Mouse (Mus musculus): Measurements from ENCODE around the gene Pdzd2.

Pdzd2 gene

DNA sequence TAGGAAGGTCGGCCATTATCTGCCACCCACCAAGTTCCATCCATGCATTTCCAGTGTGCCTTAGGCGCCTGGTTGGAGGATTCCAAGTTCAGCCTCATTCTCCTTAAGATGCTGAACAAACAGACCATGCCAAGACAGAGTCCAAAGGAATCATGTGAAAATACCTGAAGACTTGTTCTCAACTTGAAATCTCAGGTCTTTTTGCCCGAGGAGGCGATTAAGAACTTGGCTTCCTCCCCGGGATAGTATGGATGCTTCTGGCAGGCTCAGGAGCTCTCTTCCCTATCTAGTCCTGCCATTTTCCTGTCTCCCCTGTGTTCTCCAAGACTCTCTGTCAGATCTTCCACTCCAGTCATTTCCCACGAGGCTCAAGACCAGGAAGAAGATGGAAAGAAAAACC, 131.6 kb downstream of the Pdzd2 start:
- in situ Hi-C loops (cut with MboI; ENCODE audit: low pct_unique_long_range_greater_than_20kb in 1 of 2, low sequenced_read_pairs in 2 of 2, unreplicated experiment in 1 of 2), result no loop called here

DNA sequence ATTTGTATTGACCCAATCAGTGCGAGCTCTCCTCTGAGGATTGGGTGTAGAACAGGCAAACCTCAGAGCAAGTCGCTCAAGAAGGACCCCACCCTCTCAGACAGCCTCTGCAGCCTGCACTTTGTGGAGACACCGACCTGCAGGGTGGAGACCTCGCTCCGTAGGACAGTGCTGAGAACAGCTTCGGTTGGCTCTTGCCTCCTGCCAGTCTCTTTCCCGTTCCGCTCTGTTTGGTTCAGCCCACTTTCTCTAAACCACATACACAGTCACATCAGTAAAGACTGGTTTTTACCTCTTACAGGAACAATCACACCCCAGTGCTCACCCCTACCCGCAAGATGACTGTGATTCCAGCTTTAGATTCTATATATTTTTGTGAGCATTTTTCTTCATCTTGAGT, 133.4 kb downstream of the Pdzd2 start:
- in situ Hi-C loops (cut with MboI; ENCODE audit: low pct_unique_long_range_greater_than_20kb in 1 of 2, low sequenced_read_pairs in 2 of 2, unreplicated experiment in 1 of 2), result no loop called here

DNA sequence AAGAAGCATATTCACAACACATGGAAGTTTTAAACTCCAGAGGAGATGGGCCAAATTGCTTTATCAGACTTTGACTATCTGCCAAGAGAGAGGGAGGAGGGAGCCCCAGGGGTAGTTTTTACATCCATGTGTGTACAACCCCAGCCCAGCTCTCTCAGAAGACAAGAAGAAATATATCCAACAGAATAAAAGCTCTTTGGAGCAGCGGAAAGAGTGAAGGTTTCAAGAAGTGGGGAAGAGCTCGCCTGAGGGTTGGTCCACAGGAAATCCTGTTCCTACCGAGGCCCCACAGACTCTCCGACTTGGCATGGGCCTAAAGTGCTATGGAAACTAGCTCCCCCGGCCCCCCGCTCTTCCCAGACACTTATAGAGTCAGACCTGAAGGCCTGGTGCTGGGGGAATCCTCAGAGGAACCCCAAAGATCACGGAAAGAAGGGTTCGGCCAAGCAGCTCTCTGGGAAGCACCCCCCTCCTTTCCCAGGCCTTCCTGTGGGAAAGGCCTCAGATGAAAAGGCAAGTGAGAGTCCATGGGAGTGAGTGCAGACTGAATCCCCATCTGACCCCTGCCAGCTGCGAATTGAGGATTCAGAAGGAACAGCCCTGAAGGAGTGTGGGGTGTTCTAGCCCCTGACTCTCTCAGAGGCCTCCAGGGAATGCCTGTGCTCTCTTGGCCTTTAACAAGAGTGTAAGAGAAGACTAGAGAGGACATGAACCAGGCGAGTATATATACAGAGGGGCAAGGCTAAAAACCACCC, 134.3 kb downstream of the Pdzd2 start:
- in situ Hi-C loops (cut with MboI; ENCODE audit: low pct_unique_long_range_greater_than_20kb in 1 of 2, low sequenced_read_pairs in 2 of 2, unreplicated experiment in 1 of 2), result no loop called here

DNA sequence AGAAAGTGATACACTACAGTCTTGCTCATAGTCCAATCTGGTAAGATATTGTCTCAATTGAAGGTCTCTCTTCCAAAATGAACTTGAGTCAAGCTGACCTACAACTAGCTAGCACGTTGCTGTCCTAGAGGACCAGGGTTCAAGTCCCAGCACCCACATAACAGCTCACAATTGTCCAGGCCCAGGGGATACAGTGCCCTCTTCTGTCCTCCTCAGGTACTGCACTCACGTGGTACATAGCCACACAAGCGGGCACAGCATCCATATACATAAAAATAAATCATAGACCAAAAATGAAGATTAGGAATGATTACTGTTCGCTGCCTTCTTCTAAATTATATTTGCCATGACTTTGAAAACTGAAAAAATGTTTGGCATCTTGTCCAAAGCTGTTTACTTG, 136.1 kb downstream of the Pdzd2 start:
- in situ Hi-C loops (cut with MboI; ENCODE audit: low pct_unique_long_range_greater_than_20kb in 1 of 2, low sequenced_read_pairs in 2 of 2, unreplicated experiment in 1 of 2), result no loop called here

GRCm38 (mm10) chr15:12593094-12593493, 146.6 kb downstream of the Pdzd2 start:
- in situ Hi-C loops (cut with MboI; ENCODE audit: low pct_unique_long_range_greater_than_20kb in 1 of 2, low sequenced_read_pairs in 2 of 2, unreplicated experiment in 1 of 2), result no loop called here

DNA sequence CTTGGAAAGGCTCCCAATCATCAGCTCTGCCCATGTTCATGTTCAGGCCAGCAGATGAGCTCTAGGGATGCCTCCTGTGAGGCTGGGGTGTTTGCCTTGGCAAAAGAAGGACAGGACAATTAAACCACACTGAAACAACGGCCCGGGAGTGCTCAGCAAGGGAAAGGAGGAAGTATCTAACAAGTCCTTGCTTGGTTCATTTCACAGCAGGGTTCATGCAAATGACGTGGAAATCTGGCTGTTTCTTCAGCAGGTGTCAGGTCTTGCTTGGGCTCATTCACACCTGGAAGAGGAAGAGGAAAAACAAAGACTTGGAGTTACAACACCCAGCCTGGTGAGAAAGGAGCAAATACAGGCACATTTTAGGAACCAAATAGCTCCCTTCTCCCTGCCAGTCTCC, 147.1 kb downstream of the Pdzd2 start:
- in situ Hi-C loops (cut with MboI; ENCODE audit: low pct_unique_long_range_greater_than_20kb in 1 of 2, low sequenced_read_pairs in 2 of 2, unreplicated experiment in 1 of 2), result no loop called here

GRCm38 (mm10) chr15:12588661-12589060, 151.1 kb downstream of the Pdzd2 start:
- in situ Hi-C loops (cut with MboI; ENCODE audit: low pct_unique_long_range_greater_than_20kb in 1 of 2, low sequenced_read_pairs in 2 of 2, unreplicated experiment in 1 of 2), result loop anchor here in 1 of 2 experiments (5.0 kb wide), 1 partner anchor 209 kb away; no protein-coding TSS in a partner anchor

DNA sequence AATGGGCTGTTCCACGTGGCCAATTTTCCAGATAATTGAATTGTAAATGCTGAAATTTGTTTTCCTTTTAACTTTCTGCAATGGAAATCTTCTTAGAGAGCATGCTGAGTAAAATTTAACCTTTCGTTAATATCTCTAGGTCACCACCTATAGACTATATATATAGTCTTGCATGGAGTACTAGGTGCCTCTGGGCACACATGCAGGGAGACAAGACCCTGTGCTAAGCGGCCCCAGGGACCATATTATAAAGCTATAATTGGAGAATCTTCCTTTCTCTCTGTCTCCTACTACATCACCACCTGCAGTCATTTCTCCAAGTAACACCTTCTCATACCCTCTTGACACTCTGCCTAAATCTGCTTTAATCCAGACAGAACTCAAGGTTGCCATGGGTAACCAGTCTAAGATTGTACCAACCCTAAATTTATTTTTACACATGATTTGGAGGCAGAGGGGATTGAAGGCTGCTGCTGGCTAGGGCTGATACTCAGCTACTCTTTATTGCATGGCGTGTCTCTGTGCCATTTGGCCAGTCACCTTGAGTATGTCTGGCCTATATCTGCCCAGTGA, 152.8 kb downstream of the Pdzd2 start:
- in situ Hi-C loops (cut with MboI; ENCODE audit: low pct_unique_long_range_greater_than_20kb in 1 of 2, low sequenced_read_pairs in 2 of 2, unreplicated experiment in 1 of 2), result loop anchor here in 1 of 2 experiments (5.0 kb wide), 1 partner anchor 210 kb away; no protein-coding TSS in a partner anchor

- in situ Hi-C loops (cut with MboI; ENCODE audit: low pct_unique_long_range_greater_than_20kb in 1 of 2, low sequenced_read_pairs in 2 of 2, unreplicated experiment in 1 of 2), result loop anchor here in 1 of 2 experiments (5.0 kb wide), 1 partner anchor 211 kb away; no protein-coding TSS in a partner anchor
Observed at GRCm38 (mm10) chr15:12586154-12586553, 153.6 kb downstream of the Pdzd2 start.

DNA sequence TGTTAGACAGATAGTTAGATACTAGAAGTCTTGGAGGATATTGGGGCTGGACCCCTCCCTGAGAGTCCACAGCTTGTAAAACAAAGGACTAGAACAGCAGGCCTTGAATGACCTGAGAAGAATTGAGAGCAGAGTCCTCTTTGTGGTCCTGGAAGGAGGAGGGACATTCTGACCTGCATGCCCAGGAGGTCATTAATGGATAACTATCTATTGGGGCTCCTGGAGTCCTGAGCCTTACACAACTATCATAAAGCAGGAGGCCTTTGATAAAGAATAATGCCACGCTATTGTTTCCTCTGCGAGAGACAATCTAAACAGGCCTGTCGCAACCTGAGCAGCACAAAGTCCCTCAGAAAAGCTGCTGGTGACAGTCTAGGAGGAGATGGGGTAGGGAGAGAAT, 156.7 kb downstream of the Pdzd2 start:
- in situ Hi-C loops (cut with MboI; ENCODE audit: low pct_unique_long_range_greater_than_20kb in 1 of 2, low sequenced_read_pairs in 2 of 2, unreplicated experiment in 1 of 2), result loop anchor here in 1 of 2 experiments (5.0 kb wide), 1 partner anchor 214 kb away; no protein-coding TSS in a partner anchor

GRCm38 (mm10) chr15:12582471-12582870, 157.3 kb downstream of the Pdzd2 start:
- in situ Hi-C loops (cut with MboI; ENCODE audit: low pct_unique_long_range_greater_than_20kb in 1 of 2, low sequenced_read_pairs in 2 of 2, unreplicated experiment in 1 of 2), result loop anchor here in 1 of 2 experiments (5.0 kb wide), 1 partner anchor 215 kb away; no protein-coding TSS in a partner anchor

DNA sequence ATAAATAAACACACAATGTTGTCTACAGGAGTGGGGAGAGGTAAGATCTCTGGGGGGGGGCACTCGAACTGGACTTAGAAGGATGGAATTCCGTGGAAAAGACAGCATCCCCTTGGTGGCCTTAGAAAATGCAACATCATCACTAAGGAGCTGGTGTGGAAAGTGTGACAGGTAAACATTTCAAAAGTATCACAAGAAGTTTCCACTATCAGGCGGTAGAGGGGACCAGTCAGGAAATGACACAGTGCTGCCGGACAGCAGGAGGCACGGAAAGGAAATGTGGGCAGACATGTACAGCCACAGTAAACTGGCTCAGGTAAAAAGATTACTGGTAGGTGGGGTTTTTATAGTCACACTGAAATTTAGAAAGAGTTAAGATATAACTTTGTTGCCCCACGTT, 160.5 kb downstream of the Pdzd2 start:
- in situ Hi-C loops (cut with MboI; ENCODE audit: low pct_unique_long_range_greater_than_20kb in 1 of 2, low sequenced_read_pairs in 2 of 2, unreplicated experiment in 1 of 2), result loop anchor here (5.0 kb wide), 1 partner anchor 207 kb away; no protein-coding TSS in a partner anchor

GRCm38 (mm10) chr15:12578276-12578675, 161.4 kb downstream of the Pdzd2 start:
- in situ Hi-C loops (cut with MboI; ENCODE audit: low pct_unique_long_range_greater_than_20kb in 1 of 2, low sequenced_read_pairs in 2 of 2, unreplicated experiment in 1 of 2), result loop anchor here (5.0 kb wide), 1 partner anchor 206 kb away; no protein-coding TSS in a partner anchor

DNA sequence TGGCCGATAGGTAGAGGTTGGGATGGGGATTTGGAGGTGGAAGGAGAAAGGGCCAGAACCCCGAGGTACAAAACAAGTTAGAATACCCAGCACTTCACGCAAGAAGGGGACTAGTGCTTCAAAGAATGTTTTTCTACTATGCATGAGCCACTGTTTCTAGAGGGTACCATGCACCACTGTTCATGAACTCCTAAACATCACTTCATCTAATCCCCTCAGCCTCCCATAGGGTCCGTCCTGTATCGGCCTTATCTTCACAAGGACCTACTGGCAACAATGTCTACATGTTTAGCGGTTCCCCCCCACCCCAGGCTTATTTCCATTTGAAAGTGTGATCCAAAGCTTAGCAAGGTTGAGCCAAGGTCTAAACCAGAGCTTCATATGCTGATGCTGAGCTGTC, 162.0 kb downstream of the Pdzd2 start:
- in situ Hi-C loops (cut with MboI; ENCODE audit: low pct_unique_long_range_greater_than_20kb in 1 of 2, low sequenced_read_pairs in 2 of 2, unreplicated experiment in 1 of 2), result loop anchor here (5.0 kb wide), 1 partner anchor 205 kb away; no protein-coding TSS in a partner anchor

DNA sequence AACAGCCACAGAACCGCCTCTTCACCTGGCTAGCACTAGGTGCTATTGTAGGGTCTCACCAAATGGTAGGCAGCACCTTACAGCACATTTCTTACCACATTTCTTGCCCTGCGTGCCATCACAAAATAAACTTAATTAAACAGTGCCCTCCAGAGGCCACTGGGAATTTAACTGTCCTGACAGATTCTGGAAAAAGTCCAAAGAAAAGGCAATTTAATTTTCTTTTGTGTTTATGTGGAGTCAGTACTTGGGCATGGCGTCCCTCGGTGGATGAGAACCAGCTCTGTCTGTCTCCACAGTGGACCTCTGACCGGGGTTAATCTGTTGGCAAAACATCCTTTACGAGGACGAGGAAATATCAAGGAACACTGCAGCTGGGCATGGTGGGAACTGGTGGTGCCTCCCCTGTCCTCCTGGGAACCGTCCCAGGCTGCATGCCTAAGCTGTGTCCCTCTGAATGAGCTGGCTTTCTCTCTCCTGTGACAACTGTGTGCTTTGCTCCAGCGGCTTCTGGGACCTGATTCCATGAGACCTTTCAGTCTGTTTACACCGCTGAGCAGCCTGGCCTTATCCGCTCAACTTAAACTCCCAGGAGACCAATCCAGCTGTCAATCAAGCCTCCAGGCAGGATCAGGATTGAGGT, 162.5 kb downstream of the Pdzd2 start:
- in situ Hi-C loops (cut with MboI; ENCODE audit: low pct_unique_long_range_greater_than_20kb in 1 of 2, low sequenced_read_pairs in 2 of 2, unreplicated experiment in 1 of 2), result loop anchor here (5.0 kb wide), 1 partner anchor 205 kb away; no protein-coding TSS in a partner anchor

DNA sequence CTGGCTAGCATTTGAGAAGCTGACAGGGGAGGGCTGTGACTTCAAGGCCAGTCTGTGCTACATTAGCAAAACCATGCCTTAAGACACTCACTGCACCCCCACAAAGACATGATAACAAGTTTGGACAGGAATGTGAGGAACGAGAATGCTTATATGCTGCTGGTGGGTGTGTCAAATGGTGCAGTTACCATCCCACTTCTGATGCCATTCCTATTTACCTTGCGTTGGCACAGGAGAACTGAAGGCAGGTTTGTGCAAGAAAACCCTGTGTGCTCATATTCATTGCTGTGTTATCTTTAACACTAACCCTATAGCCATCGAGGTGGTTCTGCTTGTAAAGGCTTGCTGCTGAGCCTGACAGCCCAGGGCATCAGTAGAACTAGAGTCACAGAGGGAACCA, 166.1 kb downstream of the Pdzd2 start:
- in situ Hi-C loops (cut with MboI; ENCODE audit: low pct_unique_long_range_greater_than_20kb in 1 of 2, low sequenced_read_pairs in 2 of 2, unreplicated experiment in 1 of 2), result no loop called here

DNA sequence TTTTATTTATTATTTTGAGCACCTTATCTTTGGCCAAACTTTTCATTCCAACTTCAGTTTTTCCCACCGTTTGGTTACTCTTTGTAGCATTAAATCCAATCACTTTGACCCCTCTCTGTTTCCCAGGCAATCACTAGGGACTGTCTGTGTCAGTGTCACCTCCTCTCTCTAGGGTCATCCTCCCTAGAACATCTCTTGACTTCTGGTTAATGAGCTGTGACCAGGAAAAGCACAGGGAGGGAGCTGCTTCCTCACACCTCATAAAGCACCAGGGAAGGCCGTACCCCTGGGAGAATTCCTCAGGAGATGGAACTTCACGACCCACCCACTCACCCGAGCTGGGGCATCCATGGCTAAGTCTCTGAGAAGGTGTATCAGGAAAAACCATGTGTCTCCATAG, 168.6 kb downstream of the Pdzd2 start:
- in situ Hi-C loops (cut with MboI; ENCODE audit: low pct_unique_long_range_greater_than_20kb in 1 of 2, low sequenced_read_pairs in 2 of 2, unreplicated experiment in 1 of 2), result no loop called here

DNA sequence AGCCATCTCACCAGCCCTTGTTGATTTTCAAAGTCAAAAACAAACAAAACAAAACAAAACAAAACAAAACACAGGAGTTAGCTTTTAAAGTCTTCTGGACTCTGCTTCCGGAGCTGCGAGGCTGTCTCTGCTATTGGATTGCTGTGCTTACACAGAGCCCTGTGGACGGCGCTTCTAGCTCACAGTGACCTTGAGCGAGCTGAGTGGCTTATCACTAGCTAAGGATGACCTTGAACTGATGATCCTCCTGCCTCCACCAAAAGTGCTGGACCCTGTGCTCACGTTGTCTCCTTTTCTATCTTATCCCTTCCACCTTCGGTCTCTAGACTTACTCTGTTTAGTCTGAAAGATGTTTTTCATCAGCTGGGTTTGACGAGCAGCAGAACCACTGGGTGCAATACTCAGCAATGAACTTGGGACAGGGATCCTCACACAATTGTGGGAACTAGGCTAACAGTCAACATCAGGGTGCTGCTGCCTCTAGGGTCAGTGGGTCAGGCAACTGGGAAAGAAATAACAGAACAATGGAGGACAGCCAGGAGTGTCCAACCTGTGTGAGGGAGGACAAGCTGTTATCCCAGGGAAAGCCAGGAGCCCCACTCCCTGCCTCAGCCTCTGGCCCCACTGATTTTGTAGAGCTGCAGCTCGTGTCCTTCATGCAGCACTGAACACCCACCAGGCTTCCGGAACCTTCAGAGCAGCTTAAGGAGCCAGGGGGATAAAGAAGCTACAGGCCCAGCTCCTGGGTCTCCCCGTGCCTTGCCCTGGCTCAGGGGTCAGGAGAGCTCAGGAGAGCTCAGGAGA, 172.9 kb downstream of the Pdzd2 start:
- in situ Hi-C loops (cut with MboI; ENCODE audit: low pct_unique_long_range_greater_than_20kb in 1 of 2, low sequenced_read_pairs in 2 of 2, unreplicated experiment in 1 of 2), result no loop called here

Measured in mouse embryonic stem cell (cell line).